Mouse (Mus musculus): ENCODE results near the gene Gbp9. TPM values are rescaled to one million over a fixed set of nuclear protein-coding genes. Genes with fewer than 3 reads are reported as not detected.

Gbp9 gene
- polyA plus RNA-seq (2015; fragmentation: Nextera tagmentation; extraction: Ambion mirVana): 3.5 and 4.6 TPM in 2 replicates

DNA sequence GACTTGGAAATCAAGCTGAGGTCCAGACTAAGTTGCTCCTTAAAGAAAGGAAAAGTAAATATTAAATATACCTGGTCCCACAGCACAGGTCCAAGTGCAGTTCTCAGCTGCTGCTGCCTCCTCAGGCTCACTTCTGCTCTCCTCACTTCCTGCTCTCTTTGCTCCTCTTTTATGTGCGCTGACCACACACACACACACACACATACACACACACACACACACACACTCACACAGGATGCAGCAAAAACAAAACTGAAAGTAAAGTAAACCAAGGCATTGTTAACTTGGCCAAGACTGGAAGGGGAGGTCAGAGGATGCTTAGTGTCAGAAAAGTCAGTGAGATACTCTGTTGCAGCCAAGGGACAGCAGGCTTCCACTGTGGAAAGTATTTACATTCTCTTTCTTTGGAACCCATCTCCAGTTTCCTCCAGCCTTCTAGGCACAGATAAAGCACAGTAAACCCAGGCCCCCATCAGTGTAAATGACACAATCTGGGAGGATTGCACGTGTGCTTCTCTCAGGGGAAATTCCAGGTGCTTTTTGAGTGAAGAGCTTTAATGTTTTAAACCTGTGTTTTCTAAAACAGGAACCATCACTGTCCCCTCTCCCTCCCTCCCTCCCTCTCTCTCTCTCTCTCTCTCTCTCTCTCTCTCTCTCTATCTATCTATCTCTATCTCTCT, at the start of gene Gbp9, which contains the start of the genes Gbp8 and Gbp4:
Gbp9 (minus strand) TSS at position 131 of the 680 bp plus-strand sequence.
Gbp8 (minus strand) TSS at position 132 of the 680 bp plus-strand sequence.
Gbp4 (minus strand) TSS at position 178 of the 680 bp plus-strand sequence.

Other genes starting within 250 kb of the Gbp9 start
- gene Abcg3, start 156.8 kb downstream of the Gbp9 start, polyA plus RNA-seq (2015; fragmentation: Nextera tagmentation; extraction: Ambion mirVana): 1.3 and 2.1 TPM in 2 replicates
- gene Gbp8, start within 50 bp of the Gbp9 start, polyA plus RNA-seq (2015; fragmentation: Nextera tagmentation; extraction: Ambion mirVana): 0.99 and 1.6 TPM in 2 replicates
- gene Gbp4, start within 50 bp of the Gbp9 start, polyA plus RNA-seq (2015; fragmentation: Nextera tagmentation; extraction: Ambion mirVana): 1.0 and 1.2 TPM in 2 replicates
- gene Gbp10, start 100.0 kb upstream of the Gbp9 start, polyA plus RNA-seq (2015; fragmentation: Nextera tagmentation; extraction: Ambion mirVana): 0.41 TPM in 1 of 2 replicates, not detected in the other
- 0.06 TPM in 1 of 2 replicates, not detected in the other for gene Gm43302, start 154.2 kb upstream of the Gbp9 start, polyA plus RNA-seq (2015; fragmentation: Nextera tagmentation; extraction: Ambion mirVana)
- 5.9 and 9.0 TPM in 2 replicates for gene Gbp6, start 154.2 kb upstream of the Gbp9 start, polyA plus RNA-seq (2015; fragmentation: Nextera tagmentation; extraction: Ambion mirVana)